Mouse (Mus musculus) layer of hippocampus, adult 18-20 months (tissue): ENCODE measurements at regions not wholly inside any gene's neighbourhood (a gene's known extent, or its start where the extent isn't known, plus 50 kb on each side); places are given as distances from the start of the nearest gene placed in this dataset.
A peak's percentile ranks its signal among the peaks of the same experiment; 100 is the strongest.
"Not testable (repeated sequence)": the region's sequence is repeated elsewhere in the genome, so short reads cannot be mapped to it uniquely, and the experiment has no call there.

Experiments
- DNase-seq, 2 experiments: peaks; one replicate each; pipeline ENCODE4 v3.0.0; 2022; ENCODE audit warnings: low spot score in 2 of 2

DNA sequence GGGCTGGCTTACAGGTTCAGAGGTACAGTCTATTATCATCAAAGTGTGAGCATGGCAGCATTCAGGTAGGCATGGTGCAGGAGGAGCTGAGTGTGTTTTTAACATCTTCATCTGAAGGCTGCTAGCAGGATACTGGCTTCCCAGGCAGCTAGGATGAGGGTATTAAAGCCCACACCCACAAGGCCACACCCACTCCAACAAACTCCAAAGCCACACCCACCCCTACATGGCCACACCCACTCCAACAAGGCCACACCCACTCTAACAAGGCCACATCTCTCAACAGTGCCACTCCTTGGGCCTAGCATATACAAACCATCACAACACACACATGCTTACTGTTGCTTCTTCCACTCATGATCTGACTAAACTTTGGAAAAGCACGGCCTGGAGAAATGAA lies 172.5 kb downstream of the Msrb3 start:
- no peak for DNase-seq

DNA sequence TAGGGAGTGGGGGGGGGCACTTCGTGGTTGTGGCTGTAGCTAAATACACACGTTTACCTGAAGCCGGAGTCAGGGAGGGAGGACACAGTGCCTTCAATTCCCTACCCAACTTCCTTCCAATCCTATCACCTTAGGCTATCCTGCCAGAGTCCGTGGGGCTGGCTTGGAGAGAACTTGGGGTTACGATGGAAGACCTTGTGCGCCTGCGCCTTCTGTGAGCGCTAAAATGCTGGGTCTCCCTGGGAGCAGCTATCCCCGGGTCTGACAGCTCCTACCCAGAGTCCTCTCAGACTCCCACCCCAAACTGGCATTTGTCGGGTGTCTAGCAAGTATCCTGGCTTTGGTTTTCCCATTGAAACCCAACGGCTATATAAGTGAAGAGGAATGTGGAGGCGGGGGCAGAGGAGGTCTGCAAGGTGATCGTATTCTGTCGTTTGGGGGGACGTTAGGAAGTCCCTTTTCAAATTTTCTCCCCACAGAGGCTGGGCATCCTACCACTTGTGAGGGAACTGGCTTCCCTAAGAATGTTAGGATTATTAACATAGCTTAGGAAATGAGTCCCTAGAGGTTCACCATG lies 176.9 kb downstream of the Msrb3 start:
- no peak for DNase-seq

DNA sequence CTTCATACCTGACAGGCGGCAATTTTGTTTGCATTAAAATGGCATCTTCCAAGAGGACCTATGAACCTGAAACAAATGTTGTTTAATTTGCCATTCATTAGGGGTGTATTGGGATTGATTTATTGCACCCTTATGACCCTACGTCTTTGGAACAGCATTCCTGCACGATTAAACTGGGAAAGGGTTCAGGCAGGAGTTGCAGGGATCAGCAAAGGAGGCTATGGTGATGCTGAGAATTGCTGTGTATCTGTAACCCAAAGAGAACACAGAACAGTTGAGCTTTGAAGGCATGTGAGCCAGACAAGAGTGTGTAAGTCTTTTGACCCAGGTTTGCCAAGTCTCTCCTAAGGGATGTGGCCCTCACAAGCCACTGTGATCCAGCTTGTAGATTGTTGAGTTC lies 177.9 kb downstream of the Msrb3 start:
- DNase-seq: no peak

DNA sequence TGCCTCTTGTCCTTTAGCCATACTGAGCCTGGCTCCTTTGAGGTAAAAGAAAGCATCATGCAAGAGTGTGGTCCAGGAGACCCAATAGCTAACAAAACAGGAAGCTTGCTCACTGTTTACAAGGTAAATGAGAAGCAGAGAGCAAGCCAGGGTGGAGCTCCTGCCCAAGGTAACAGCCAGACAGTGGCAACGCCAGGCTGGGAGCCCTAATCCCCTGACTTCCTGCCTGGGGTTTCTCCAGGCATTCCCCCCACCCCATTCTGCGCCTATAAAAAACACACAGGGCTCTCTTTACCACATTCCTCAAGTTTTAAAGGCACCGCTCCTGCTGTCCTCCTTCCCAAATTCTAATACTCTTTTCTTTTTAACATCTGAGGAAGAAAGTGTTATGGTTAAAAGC lies 178.8 kb downstream of the Msrb3 start:
- DNase-seq: no peak

DNA sequence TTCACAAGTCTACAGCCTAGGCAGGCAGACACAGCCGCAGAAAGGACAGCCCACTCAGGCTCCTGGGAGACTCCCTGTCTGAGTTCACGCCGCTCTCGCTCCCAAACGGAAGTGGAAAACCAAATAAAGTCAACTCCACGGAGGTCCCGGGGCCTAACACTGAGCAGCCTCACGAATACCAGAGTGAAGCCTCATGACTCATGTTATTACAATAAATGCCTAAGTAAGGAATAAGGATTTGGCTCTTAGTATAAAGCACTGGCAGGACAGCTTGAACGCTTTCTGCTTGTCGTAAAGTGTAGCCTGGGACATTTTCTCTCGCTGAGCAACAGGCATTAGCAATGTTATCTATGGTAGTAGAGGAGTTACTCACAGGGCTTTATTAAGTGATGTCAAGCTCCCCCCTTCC lies 181.7 kb downstream of the Msrb3 start:
- DNase-seq: no peak

DNA sequence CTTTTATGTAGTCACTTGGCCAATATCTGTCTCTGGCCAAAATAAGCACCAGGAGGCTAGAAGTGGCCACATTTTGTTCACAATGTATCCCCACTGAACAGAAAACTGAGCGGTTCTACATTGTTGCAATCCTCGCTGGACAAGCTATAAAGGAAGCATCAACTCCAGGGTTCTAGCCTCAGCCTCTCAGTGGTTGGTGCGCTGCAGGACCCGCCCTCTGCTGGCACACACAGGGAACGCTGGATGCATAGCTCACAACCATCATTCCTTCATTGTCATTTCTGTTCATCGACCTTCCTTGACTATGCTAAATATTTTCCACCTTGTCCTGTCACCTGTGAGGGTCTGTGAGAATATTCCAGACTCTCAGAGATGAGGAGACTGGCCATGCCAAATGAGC lies 182.5 kb downstream of the Msrb3 start:
- DNase-seq: no peak

DNA sequence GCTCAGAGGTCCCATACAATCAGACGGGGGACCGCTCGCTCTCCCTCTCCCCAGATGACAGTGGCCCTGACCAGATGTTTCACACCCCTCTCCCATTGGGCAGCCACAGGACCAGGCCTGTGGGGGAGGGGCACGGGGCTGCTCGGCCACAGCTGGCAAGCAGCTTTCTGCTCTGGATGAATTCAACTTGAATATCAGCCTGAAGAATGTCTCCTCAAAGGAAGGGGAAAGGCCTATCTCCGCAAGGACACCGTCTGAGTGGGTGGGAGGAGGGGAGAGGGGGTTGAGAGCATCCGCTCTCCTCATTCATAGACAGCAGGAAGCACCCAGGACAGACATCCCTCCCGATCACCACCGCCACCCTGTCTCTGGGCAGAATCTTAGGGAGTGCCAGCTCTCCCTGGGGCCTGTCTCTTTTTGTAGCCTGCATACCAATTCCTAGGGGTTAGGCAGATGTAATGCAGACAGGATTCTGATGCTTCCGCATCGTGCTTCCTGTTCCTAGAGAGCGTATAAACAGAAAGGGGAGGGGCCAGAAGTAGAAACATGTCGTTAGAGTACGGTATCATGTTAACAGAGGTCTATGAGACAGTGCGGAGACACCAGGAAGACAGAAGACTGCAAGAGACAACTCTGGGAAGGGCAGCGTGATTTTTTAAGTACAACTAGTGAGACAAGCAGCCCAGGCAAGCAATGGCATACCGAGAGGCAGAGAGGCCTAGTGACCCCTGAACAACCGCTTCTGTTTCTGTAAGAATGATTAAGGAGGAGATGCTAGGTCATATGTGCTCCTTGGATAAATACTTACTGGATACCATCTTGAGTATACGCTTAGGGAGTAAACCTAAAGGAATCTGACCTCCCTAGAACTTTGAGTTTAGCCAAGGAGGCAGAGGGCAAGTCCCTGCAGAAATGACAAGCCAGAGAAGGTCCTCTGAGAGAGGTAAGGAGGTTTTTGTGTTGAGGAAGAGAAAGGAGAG lies 190.8 kb downstream of the Msrb3 start:
- DNase-seq: no peak

DNA sequence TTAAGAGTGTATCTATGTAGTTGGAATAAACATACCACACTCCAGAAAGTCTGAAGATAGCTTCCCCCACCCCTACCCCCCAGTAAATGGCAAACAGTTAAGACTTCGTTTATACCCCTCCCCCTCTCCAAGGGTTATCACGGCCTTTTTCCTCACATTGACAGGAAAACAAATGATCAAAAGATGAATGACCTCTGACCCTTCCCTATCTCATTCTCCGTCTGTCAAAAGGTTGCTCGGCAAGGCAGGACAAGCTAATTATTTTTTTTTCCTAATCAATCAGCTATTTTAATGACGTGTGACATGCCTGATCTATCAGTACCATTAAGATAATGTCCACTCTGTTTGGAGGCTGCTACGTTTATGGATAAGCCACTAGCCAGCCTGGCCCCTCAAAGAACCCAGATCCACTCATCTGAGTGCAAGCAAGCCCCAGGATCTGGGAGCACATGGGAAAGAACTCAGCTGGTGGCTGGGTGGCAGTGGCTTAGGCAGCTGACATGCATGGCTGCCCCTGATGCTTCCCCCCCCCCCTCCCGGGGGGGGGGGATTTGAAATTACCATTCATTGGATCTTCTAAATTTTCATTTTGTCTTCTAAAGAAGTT lies 192.1 kb downstream of the Msrb3 start:
- DNase-seq: no peak

DNA sequence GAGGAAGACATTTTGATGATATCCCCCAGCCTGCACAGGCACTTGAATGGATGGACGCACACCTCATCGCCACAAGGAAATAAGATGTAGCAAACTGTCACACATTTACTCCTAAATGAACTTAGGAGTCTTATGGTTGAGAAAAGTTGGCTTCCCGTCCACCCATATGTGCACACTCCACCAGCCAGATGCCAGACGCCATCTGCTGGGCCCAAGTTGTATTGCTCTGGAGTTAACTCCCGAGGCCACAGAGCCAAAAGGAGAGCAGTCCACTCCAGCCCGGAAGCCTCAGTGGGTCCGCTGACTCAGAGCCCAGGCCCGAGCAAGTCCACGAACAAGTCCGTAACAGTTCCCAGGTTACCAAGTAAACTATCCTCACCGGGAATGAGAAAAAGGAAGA lies 197.1 kb downstream of the Msrb3 start:
- peak; percentile 53 to 82 for DNase-seq

DNA sequence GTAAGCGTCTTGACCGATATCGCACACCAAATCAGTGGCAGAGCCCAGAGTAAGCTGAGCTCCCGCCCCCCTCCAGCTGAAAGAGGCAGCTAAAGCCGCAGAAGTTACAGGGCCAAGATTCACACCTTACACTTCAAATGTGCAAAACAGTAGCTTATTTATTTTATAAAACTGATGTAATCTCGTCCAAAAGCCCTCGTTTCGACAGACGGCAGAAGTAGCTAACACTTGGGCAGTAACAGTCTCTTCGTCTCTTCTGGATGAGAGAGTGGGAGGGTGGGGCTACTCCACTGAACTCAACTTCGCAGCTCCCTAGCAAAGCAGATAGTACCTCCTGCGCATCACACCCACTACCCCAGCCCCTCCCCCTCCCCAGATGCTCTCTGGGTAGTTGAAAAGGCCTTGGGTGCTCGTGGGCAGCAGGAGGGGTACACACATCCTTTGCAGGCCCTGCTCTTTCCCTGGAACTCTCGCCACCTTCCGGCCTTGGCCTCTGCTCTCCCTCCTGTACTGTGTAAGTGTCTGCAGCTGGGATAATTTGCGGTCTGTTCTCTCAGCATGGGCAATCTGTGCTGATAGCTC lies 201.5 kb downstream of the Msrb3 start:
- no peak for DNase-seq

DNA sequence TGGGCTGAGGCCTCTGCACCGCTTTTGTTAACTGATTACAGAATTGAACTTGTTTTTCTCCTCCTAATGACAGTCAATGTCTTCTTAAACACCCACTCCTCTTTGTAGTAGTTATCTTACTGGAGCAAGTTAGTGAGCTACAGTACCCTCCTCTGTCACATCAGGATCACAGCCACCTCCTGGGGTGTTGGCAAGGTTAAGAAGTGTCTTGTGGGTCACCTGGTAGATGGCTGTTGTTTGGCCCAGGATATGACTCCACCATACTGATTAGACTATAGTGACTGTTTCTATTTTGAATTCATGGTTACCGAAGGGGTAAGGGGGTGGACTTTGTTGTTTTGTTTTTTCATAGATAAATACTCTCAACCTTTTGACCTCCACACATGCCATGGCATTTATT lies 202.4 kb downstream of the Msrb3 start:
- DNase-seq: no peak

DNA sequence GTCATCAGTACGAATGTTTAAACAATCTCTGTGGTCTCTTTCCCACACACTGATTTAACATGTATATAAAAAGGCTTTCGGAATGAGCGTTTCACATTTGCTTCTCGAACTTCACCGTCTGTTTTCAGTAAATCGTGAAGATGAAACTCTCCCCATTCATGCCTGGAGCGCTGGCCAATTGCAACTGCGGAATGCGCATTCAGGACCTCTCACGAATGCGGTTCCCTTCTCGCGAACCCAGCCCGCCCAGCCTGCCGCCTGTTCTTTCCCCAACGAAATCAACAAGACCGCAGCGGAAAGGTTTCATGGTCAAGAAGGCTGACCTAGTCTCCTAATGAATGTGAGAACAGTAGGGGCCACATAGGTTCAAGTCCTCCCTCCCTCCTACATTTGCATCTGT lies 204.4 kb downstream of the Msrb3 start:
- DNase-seq: no peak

DNA sequence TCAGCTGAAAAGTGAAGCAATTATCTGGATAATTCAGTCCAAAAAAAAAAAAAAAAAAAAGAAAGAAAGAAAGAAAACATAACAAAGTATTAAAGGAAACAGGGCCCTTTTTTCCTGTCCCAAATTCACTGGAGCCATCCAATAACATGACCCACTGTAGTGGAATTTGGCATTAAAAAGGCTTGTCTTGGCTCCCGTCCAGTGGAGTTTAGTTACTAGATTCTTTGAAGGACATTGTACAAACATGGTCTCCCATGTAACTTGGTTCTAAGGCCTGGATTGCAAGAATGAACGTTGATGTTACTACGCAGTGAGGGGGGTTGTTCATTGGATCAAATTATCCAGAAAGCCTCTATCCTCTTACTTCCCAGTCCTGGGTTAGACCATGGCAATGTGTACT lies 207.4 kb downstream of the Msrb3 start:
- no peak for DNase-seq

DNA sequence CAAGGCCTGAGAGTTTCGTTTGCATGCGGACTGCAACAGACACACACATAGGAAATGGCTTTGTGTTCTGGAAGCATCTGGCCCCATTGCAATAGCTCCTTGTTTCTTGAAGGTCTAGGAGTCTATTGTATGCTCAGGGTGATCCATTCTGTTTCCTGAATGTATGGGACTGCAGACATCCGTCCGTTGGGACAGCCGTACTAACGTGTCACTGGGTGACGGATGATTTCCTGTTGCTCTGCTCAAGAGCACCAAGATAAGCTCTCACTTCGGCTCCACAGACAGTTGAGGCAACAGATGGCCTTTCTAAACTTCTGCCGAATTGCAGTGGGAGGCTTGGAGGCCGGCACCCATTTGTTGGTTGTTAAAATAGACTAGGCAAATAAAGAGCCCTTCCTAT lies 209.9 kb upstream of the Hmga2 start:
- DNase-seq: peak; percentile 18 to 41

DNA sequence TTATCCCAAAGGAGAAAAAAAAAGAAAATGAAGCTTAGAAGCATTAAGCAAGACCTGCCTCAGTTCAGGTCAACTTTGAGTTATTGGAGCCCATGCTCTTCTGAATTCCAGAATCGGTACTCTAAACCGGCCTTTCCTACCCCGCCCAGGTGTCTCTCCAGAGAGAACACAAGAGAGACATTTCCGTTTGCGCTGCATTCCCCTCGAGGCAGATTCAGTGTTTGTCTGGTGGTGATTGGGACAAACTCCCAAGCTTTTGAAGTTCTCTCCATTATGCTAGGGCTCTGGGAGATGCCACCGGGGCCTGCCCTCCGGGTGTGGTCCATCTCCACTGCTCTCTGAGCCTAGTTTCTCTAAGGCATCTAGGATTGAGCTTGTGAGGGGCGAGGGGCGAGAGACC lies 205.8 kb upstream of the Hmga2 start:
- DNase-seq: no peak

DNA sequence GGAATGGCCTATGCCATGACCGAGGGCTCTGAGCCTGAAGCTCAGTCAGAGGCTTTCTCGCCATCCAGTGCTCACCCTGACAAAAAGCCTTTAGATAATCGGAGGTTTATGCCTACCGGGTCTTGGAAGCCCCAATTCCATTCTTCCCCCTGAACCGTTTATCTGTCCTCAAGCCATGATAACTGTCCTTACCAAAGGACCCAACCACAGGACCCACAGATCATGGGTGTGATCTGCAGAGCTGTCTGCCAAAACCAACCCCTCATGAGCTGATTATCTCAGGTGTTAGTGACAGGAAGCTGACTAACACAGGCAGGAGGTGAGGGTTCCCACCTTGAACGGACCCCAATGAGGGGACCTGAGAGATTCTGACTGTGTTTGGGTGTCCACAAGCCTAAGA lies 203.7 kb upstream of the Hmga2 start:
- no peak for DNase-seq

DNA sequence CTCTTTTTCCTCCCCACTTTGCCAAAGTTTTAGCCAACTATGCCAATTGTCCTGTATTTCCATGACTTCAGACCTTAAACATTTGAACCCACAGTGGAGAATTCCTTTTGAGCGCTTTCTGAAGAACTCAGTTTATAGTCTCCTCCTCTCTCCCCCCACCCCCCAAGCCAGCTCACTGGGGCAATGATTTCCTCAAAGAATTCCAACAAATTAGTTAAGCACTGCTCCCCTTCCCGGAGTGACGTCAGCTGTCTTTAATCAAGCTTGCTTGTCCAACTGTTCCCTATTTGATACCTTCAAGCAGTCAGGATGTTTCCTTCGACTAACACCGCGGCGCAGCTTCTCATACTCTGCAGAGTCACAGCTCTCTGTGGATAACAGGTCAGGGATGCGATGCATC lies 202.0 kb upstream of the Hmga2 start:
- no peak for DNase-seq

DNA sequence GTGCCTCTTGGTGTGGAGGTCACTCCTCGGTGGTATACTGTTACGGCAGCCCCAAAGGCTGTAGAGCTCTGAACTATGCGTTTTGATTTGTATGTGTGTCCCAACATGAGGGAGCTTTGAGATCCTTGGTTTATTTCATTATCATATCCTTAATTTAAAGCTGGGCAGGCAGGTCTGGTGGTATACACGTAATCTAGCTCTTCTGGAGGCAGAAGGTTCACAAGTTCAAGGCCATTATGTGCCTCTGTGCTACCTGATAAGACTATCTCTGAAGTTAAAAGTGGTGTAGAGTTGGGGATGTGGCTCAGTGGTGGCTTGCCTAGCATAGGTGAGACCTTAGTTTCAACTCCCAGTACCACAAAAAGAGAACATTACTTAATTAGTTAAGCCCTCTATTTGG lies 199.1 kb upstream of the Hmga2 start:
- no peak for DNase-seq

DNA sequence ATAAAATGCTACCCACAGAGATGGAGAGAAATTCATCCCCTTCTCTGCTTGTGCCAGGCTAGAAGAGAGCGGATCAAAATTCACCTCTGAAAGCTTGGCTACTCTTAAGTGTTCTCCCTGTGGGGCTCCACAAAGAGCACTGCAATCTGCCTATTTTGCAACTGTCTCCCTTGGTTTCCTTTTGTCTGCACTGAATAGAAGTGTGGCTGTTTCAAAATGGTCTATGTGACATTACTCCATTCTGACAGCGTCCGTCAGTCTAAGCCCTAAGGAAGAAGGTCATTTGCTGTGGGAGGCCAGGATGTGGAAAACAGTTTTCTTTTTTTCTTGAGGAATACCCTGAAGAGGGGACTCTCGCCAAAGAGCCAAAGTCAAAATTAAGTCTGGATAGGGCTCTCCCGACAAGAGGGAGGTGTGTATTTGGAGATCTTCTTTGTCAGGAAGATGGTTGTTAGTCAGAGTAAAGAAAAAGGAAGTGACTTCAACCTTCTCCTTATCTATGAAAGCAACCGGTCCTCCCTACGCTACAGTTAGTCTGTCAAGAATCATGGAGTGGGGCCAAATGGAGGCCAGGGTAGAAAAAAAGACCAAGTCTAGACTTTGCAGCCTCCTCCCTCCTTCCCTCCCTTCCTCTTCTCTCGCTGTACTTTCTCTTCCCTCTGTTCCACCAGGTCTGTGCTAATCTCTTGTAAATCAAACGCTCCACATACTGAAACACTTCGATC lies 198.2 kb upstream of the Hmga2 start:
- no peak for DNase-seq

DNA sequence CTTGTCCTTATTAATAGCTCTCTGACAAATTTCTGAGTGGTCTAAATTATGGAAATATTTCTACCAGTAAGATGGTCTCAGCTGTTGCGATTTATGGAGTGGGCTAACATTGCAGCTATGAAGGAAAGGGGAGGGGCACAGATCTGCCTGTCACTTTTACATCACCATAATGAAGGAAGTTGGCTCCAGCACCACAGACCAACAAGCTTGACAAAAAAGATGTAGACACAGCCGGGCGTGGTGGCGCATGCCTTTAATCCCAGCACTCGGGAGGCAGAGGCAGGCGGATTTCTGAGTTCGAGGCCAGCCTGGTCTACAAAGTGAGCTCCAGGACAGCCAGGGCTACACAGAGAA lies 191.4 kb upstream of the Hmga2 start:
- not testable (repeated sequence) for DNase-seq

DNA sequence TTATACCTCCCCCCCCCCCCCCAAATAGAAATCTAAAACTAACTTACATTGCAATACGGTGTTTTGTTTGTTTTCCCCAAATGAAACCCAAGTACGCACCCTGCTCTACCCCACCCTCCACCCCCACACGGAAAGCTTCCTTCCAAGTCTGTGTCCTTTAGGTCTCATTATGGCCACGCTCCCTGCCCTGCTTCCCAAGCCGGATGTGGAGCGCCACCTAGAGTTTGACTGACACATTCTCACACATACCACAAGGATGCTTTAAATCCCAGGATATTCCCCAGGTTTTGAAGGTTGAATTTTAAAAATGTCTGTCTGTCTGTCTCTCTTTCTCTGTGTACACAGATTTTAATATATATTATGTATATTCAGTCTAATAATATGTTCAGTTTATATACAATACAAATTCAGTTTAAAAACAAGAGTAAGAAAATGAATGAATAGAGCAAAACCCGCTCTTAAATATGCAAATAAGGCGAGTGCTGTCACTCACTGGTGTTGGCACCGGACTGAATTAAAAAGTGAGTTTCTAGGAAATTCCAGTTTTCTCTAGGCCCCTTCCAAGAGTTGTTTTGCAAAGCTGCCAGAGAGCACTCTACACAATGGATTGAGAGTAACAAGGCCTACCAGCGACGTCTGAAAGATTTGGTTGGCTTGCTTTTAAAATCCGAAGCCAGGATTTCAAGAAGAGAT lies 190.9 kb upstream of the Hmga2 start:
- DNase-seq: peak in 1 of 2 experiments; percentile 35
